Mouse (Mus musculus): ENCODE measurements around the gene Kyat3. TPM values are rescaled to one million over a fixed set of nuclear protein-coding genes. Genes with fewer than 3 reads are reported as not detected.

Kyat3 gene
- polyA plus RNA-seq, 1 experiment from 2014 or later: 17.5 TPM

Other genes starting within 250 kb of the Kyat3 start
- gene Gbp5, start 207.1 kb upstream of the Kyat3 start, polyA plus RNA-seq (2015; fragmentation: Nextera tagmentation; extraction: Ambion mirVana): 0.14 and 0.34 TPM in 2 replicates
- 6.6 and 7.2 TPM in 2 replicates for gene Gbp7, start 170.7 kb upstream of the Kyat3 start, polyA plus RNA-seq (2015; fragmentation: Nextera tagmentation; extraction: Ambion mirVana)
- gene Gbp3, start 141.0 kb upstream of the Kyat3 start, polyA plus RNA-seq (2015; fragmentation: Nextera tagmentation; extraction: Ambion mirVana): 1.8 and 2.7 TPM in 2 replicates
- gene Gbp2b, start 106.2 kb upstream of the Kyat3 start, polyA plus RNA-seq (2015; fragmentation: Nextera tagmentation; extraction: Ambion mirVana): 0.33 and 0.35 TPM in 2 replicates
- 3.9 and 4.1 TPM in 2 replicates for gene Gbp2, start 80.4 kb upstream of the Kyat3 start, polyA plus RNA-seq (2015; fragmentation: Nextera tagmentation; extraction: Ambion mirVana)
- 69.7 and 74.7 TPM in 2 replicates for gene Gtf2b, start 64.0 kb downstream of the Kyat3 start, polyA plus RNA-seq (2015; fragmentation: Nextera tagmentation; extraction: Ambion mirVana)
- gene Pkn2, start 181.0 kb downstream of the Kyat3 start, polyA plus RNA-seq (2015; fragmentation: Nextera tagmentation; extraction: Ambion mirVana): 39.8 and 47.4 TPM in 2 replicates

Measured in intestine, embryonic 15.5 days (tissue).